In genomic region chr8:3628014-3628413, GRCm38 (mm10) we compare ENCODE assay signal across 10 mouse cellular contexts. TPM values are rescaled to one million over a fixed set of nuclear protein-coding genes. Genes with fewer than 3 reads are reported as not detected.
DNase-seq lines count a peak whose midpoint lies in the region; ATAC-seq and TF ChIP-seq lines count a peak whose summit lies in the region.
"Had no signal": no experiment of that assay in that cellular context is flagged by ENCODE, and none has a peak within 500 bp of the region (broad histone marks: within the 10 kb centered on the region; RNA-seq: fewer than 3 reads in every experiment).

No protein-coding gene starts in this region.

- WGBS in liver, adult 2 months = 30% methylated on average over 5 of the region's 5 CpGs
- 34% methylated on average over 5 of the region's 5 CpGs for WGBS in liver, embryonic 12.5 days (ENCODE audit: insufficient replicate concordance)

- peaks cover 4% of the 10 kb centered on the region for H3K4me1 ChIP-seq in liver, adult 2 months (ENCODE audit: control insufficient read depth, insufficient read depth, low read length)
- peaks cover 23% of the 10 kb centered on the region for H3K4me1 ChIP-seq in liver, embryonic 12.5 days

- no peak for TF ChIP-seq POLR2A in liver, adult 2 months (IDR thresholded peaks at IDR 0.05; ENCODE audit: extremely low read depth, insufficient read depth, low read length)

- no peaks in the 10 kb centered on the region for H3K9me3 ChIP-seq in liver, embryonic 12.5 days (replicated peaks)

- no peak overlapping the region for H3K27ac ChIP-seq in liver, adult 2 months (replicated peaks; ENCODE audit: insufficient read depth, low read depth, low read length)
- no peak overlapping the region for H3K27ac ChIP-seq in liver, embryonic 12.5 days

- H3K36me3 ChIP-seq in liver, adult 2 months (ENCODE audit: control insufficient read depth, insufficient read depth, low read length) = no peaks in the 10 kb centered on the region
- peaks cover 2% of the 10 kb centered on the region for H3K36me3 ChIP-seq in liver, embryonic 12.5 days

- H3K79me2 ChIP-seq in liver, adult 2 months (ENCODE audit: control insufficient read depth, insufficient read depth, low read length) = no peaks in the 10 kb centered on the region; the same call in 1 of the 2 replicates

- no peaks in the 10 kb centered on the region for H3K27me3 ChIP-seq in liver, adult 2 months (ENCODE audit: control insufficient read depth, insufficient read depth, low read length)
- 0 out of 2 replicates have a peak, but pooled peaks cover 4% of the 10 kb centered on the region for H3K27me3 ChIP-seq in liver, embryonic 12.5 days (replicated peaks)

- peak; percentile 27; the same call in 1 of the 2 replicates for TF ChIP-seq CTCF in liver, adult 2 months (IDR thresholded peaks at IDR 0.05; ENCODE audit: low read depth, low read length)

- H3K4me2 ChIP-seq in liver, embryonic 12.5 days = no peak overlapping the region

- peak; percentile 42 for DNase-seq in adrenal gland, postnatal 10 days
- no peak for DNase-seq in adrenal gland, adult 8-10 months
- DNase-seq in liver, adult 2 months (ENCODE audit: extremely low read depth, low read depth, low spot score) = peak; percentile 47
- DNase-seq in layer of hippocampus, postnatal 25 days (ENCODE audit: extremely low spot score in 1 of 2, low spot score in 1 of 2) = no peak
- no peak for DNase-seq in ovary, adult 18-20 months (ENCODE audit: low spot score)

- ATAC-seq in liver, embryonic 12.5 days = no peak
- peak; percentile 45 for ATAC-seq in granulocyte monocyte progenitor cell, adult 5-6 weeks (replicated peaks; ENCODE audit: poor library complexity, severe bottlenecking)
- ATAC-seq in monocyte, adult 5-6 weeks (replicated peaks; ENCODE audit: insufficient number of reproducible peaks, low FRiP score, low TSS enrichment, poor library complexity, severe bottlenecking) = 0 out of 2 replicates have a peak, but pooled peaks have one; percentile 32

- no peak overlapping the region for H3K9ac ChIP-seq in liver, adult 2 months (ENCODE audit: low read depth, low read length)
- H3K9ac ChIP-seq in liver, embryonic 12.5 days = no peak overlapping the region

- no peak overlapping the region for H3K4me3 ChIP-seq in liver, adult 2 months (ENCODE audit: insufficient read depth, low read depth, low read length)
- H3K4me3 ChIP-seq in liver, embryonic 12.5 days = no peak overlapping the region

RNA-seq across cellular contexts. Expression of gene Pcp2, which starts 2.7 kb away (rescaled TPM):
- not detected for total RNA-seq in adrenal gland, postnatal 10 days (2021)
- total RNA-seq in adrenal gland, adult 8-10 months (2022) = not detected
- total RNA-seq in liver, adult 2 months (2014; rRNA removed) = not detected in 2 replicates
- polyA plus RNA-seq in liver, adult 2 months (2012; rRNA removed) = not detected in 2 replicates
- 0.11 TPM in 1 of 2 replicates, not detected in the other for polyA plus RNA-seq in liver, embryonic 12.5 days (2016; fragmentation: Nextera tagmentation; extraction: Ambion mirVana)
- not detected in 2 replicates for total RNA-seq in granulocyte monocyte progenitor cell, adult 5-6 weeks (2014; fragmentation: Nextera tagmentation)
- not detected in 2 replicates for total RNA-seq in granulocyte monocyte progenitor cell, adult 5-6 weeks (2017)
- total RNA-seq in monocyte, adult 5-6 weeks (2017) = 0.67 to 0.96 TPM in 2 of 3 replicates, not detected in the other
- total RNA-seq in layer of hippocampus, postnatal 25 days (2021) = under 1 TPM in 1 of 2 experiments, not detected in 1; 0.66 TPM

RNA-seq across cellular contexts. Expression of gene Stxbp2, which starts 2.7 kb away (rescaled TPM):
- total RNA-seq in adrenal gland, postnatal 10 days (2021) = 10 to 100 TPM; 70.1 to 89.1 TPM
- 100 to 1,000 TPM in 2 of 4 experiments, 10 to 100 TPM in 2; 76.2 to 107 (median 99.8) TPM for total RNA-seq in adrenal gland, adult 8-10 months (2022)
- total RNA-seq in liver, adult 2 months (2014; rRNA removed) = 33.6 and 37.5 TPM in 2 replicates
- 54.0 and 78.2 TPM in 2 replicates for polyA plus RNA-seq in liver, adult 2 months (2012; rRNA removed)
- 71.7 and 76.5 TPM in 2 replicates for polyA plus RNA-seq in liver, embryonic 12.5 days (2016; fragmentation: Nextera tagmentation; extraction: Ambion mirVana)
- 194 and 226 TPM in 2 replicates for total RNA-seq in granulocyte monocyte progenitor cell, adult 5-6 weeks (2014; fragmentation: Nextera tagmentation)
- 109 and 135 TPM in 2 replicates for total RNA-seq in granulocyte monocyte progenitor cell, adult 5-6 weeks (2017)
- total RNA-seq in monocyte, adult 5-6 weeks (2017) = 132 to 212 TPM (median 174 TPM) in 3 replicates
- 10 to 100 TPM; 31.2 to 42.2 TPM for total RNA-seq in layer of hippocampus, postnatal 25 days (2021)

RNA-seq across cellular contexts. Expression of gene Pet100, which starts 6.7 kb away (rescaled TPM):
- 100 to 1,000 TPM; 104 to 118 TPM for total RNA-seq in adrenal gland, postnatal 10 days (2021)
- total RNA-seq in adrenal gland, adult 8-10 months (2022) = 100 to 1,000 TPM in 1 of 4 experiments, 10 to 100 TPM in 3; 86.7 to 108 (median 94.2) TPM
- 26.1 and 28.1 TPM in 2 replicates for total RNA-seq in liver, adult 2 months (2014; rRNA removed)
- polyA plus RNA-seq in liver, adult 2 months (2012; rRNA removed) = 12.2 and 12.8 TPM in 2 replicates
- polyA plus RNA-seq in liver, embryonic 12.5 days (2016; fragmentation: Nextera tagmentation; extraction: Ambion mirVana) = 97.5 and 101 TPM in 2 replicates
- total RNA-seq in granulocyte monocyte progenitor cell, adult 5-6 weeks (2014; fragmentation: Nextera tagmentation) = 118 and 132 TPM in 2 replicates
- total RNA-seq in granulocyte monocyte progenitor cell, adult 5-6 weeks (2017) = 141 and 273 TPM in 2 replicates
- total RNA-seq in monocyte, adult 5-6 weeks (2017) = 127 to 142 TPM (median 131 TPM) in 3 replicates
- 10 to 100 TPM; 82.1 to 87.9 TPM for total RNA-seq in layer of hippocampus, postnatal 25 days (2021)

RNA-seq across cellular contexts. Expression of gene Xab2, which starts 6.9 kb away (rescaled TPM):
- 10 to 100 TPM; 33.1 to 33.9 TPM for total RNA-seq in adrenal gland, postnatal 10 days (2021)
- total RNA-seq in adrenal gland, adult 8-10 months (2022) = 10 to 100 TPM; 37.2 to 44.3 (median 42.5) TPM
- 14.9 and 15.2 TPM in 2 replicates for total RNA-seq in liver, adult 2 months (2014; rRNA removed)
- 21.1 and 26.8 TPM in 2 replicates for polyA plus RNA-seq in liver, adult 2 months (2012; rRNA removed)
- 42.8 and 43.2 TPM in 2 replicates for polyA plus RNA-seq in liver, embryonic 12.5 days (2016; fragmentation: Nextera tagmentation; extraction: Ambion mirVana)
- 33.1 and 35.2 TPM in 2 replicates for total RNA-seq in granulocyte monocyte progenitor cell, adult 5-6 weeks (2014; fragmentation: Nextera tagmentation)
- total RNA-seq in granulocyte monocyte progenitor cell, adult 5-6 weeks (2017) = 44.9 and 51.3 TPM in 2 replicates
- 62.7 to 73.3 TPM (median 67.6 TPM) in 3 replicates for total RNA-seq in monocyte, adult 5-6 weeks (2017)
- total RNA-seq in layer of hippocampus, postnatal 25 days (2021) = 10 to 100 TPM; 37.8 to 41.5 TPM

RNA-seq across cellular contexts. Expression of gene Retn, which starts 27.6 kb away (rescaled TPM):
- 10 to 100 TPM in 1 of 2 experiments, 1 to 10 TPM in 1; 3.7 to 33.4 TPM for total RNA-seq in adrenal gland, postnatal 10 days (2021)
- total RNA-seq in adrenal gland, adult 8-10 months (2022) = 100 to 1,000 TPM in 3 of 4 experiments, 10 to 100 TPM in 1; 50.2 to 152 (median 108) TPM
- total RNA-seq in liver, adult 2 months (2014; rRNA removed) = 0.09 and 0.54 TPM in 2 replicates
- not detected in 2 replicates for polyA plus RNA-seq in liver, adult 2 months (2012; rRNA removed)
- polyA plus RNA-seq in liver, embryonic 12.5 days (2016; fragmentation: Nextera tagmentation; extraction: Ambion mirVana) = 0.14 and 0.20 TPM in 2 replicates
- 0.73 TPM in 1 of 2 replicates, not detected in the other for total RNA-seq in granulocyte monocyte progenitor cell, adult 5-6 weeks (2014; fragmentation: Nextera tagmentation)
- total RNA-seq in granulocyte monocyte progenitor cell, adult 5-6 weeks (2017) = not detected in 2 replicates
- total RNA-seq in monocyte, adult 5-6 weeks (2017) = not detected in 3 replicates
- under 1 TPM; 0.32 to 0.54 TPM for total RNA-seq in layer of hippocampus, postnatal 25 days (2021)
- polyA plus RNA-seq: liver, embryonic 16.5 days; stomach, embryonic 16.5 days had no signal

Comparison
In these comparisons a context has a peak if more than half of its experiments do, and no peak if none do; other contexts are left out.
1. DNase-seq: peak in adrenal gland, postnatal 10 days (single experiment) and liver, adult 2 months (single experiment); none in adrenal gland, adult 8-10 months (single experiment), layer of hippocampus, postnatal 25 days (0 of 2) and ovary, adult 18-20 months (single experiment).